Mouse (Mus musculus) CH12.LX (cell line): ENCODE measurements around the gene Il17re. TPM values are rescaled to one million over a fixed set of nuclear protein-coding genes. Genes with fewer than 3 reads are reported as not detected.

Experiments
- DNase-seq: peaks from one replicate; pipeline ENCODE4 v3.0.0-alpha.2; 2013; ENCODE audit errors: extremely low read depth
- H3K27ac ChIP-seq: 2 replicates; pipeline ENCODE4 v1.5.1; 2012; ENCODE audit warnings: low read depth, mild to moderate bottlenecking, control low read depth, moderate library complexity; ENCODE audit not compliant: insufficient read depth
- H3K27me3 ChIP-seq: replicated peaks from 2 replicates; pipeline ENCODE3; 2012; ENCODE audit warnings: inconsistent platforms
- H3K36me3 ChIP-seq, 2 experiments: replicated peaks in 1 of 2; 2 replicates each; pipeline versions ENCODE3 to v1.6.1; 2012; ENCODE audit warnings: inconsistent platforms in 1 of 2, low read length in 1 of 2, mild to moderate bottlenecking in 1 of 2, mixed read lengths in 1 of 2, moderate library complexity in 1 of 2; ENCODE audit not compliant: control insufficient read depth in 1 of 2, insufficient read depth in 1 of 2
- H3K4me1 ChIP-seq, 2 experiments: 2 replicates each; pipeline ENCODE4 v1.6.1; 2012; ENCODE audit warnings: inconsistent platforms in 1 of 2, moderate library complexity in 1 of 2; ENCODE audit not compliant: insufficient read depth in 2 of 2, control insufficient read depth in 1 of 2
- H3K4me2 ChIP-seq: 2 replicates; pipeline ENCODE4 v1.6.1; 2012; ENCODE audit warnings: low read depth, mild to moderate bottlenecking, control low read depth; ENCODE audit not compliant: poor library complexity, insufficient read depth, severe bottlenecking
- H3K4me3 ChIP-seq, 3 experiments: fragments of 150-350 bp in 1 of 3; sonication (generic) in 1 of 3; replicated peaks in 1 of 3; 2 replicates each; pipeline versions ENCODE3 to v1.5.1; 2011 to 2012; ENCODE audit warnings: low read depth in 2 of 3, low read length in 2 of 3, mild to moderate bottlenecking in 2 of 3, moderate library complexity in 2 of 3, control low read depth in 1 of 3, improper control_type of control experiment in 1 of 3, inconsistent platforms in 1 of 3, mixed read lengths in 1 of 3; ENCODE audit not compliant: poor library complexity in 1 of 3
- H3K79me2 ChIP-seq: replicated peaks from 2 replicates; pipeline ENCODE4 v1.6.1; 2012; ENCODE audit warnings: mild to moderate bottlenecking, moderate library complexity; ENCODE audit not compliant: control insufficient read depth, poor library complexity, insufficient read depth, severe bottlenecking; ENCODE audit errors: extremely low read depth
- H3K9ac ChIP-seq: 2 replicates; pipeline ENCODE4 v1.6.1; 2012; ENCODE audit warnings: low read depth, mild to moderate bottlenecking, control low read depth, moderate library complexity; ENCODE audit not compliant: insufficient read depth
- H3K9me3 ChIP-seq: replicated peaks from 2 replicates; pipeline ENCODE3; 2012; ENCODE audit warnings: low read length, inconsistent platforms, mixed read lengths
- BHLHE40 ChIP-seq: IDR thresholded peaks from 2 replicates; pipeline ENCODE4 v1.6.1; 2011; ENCODE audit warnings: mild to moderate bottlenecking, low read depth, low read length, improper control_type of control experiment
- CHD2 ChIP-seq: IDR thresholded peaks from 2 replicates; pipeline ENCODE4 v1.6.1; 2011; ENCODE audit warnings: low read length, improper control_type of control experiment
- E2F4 ChIP-seq: IDR thresholded peaks from 2 replicates; pipeline ENCODE4 v1.6.1; 2011; ENCODE audit warnings: low read depth, low read length, improper control_type of control experiment; ENCODE audit not compliant: insufficient replicate concordance
- EP300 ChIP-seq: IDR thresholded peaks from 2 replicates; pipeline ENCODE4 v1.6.1; 2011; ENCODE audit warnings: low read length, improper control_type of control experiment
- ETS1 ChIP-seq: conservative IDR thresholded peaks from 2 replicates; pipeline ENCODE4 v1.6.1; 2012; ENCODE audit warnings: low read depth, mild to moderate bottlenecking, inconsistent platforms, low read length, improper control_type of control experiment, moderate library complexity
- GABPA ChIP-seq: IDR thresholded peaks from 2 replicates; pipeline ENCODE4 v1.6.1; 2012; ENCODE audit warnings: low read depth, low read length, improper control_type of control experiment, inconsistent platforms; ENCODE audit not compliant: insufficient replicate concordance
- HCFC1 ChIP-seq: IDR thresholded peaks from 2 replicates; pipeline ENCODE4 v1.6.1; 2012; ENCODE audit warnings: low read depth, mild to moderate bottlenecking, inconsistent platforms, low read length, improper control_type of control experiment
- JUN ChIP-seq: IDR thresholded peaks from 2 replicates; pipeline ENCODE4 v1.6.1; 2011; ENCODE audit warnings: low read depth, mild to moderate bottlenecking, low read length, improper control_type of control experiment, moderate library complexity; ENCODE audit not compliant: insufficient read depth
- JUND ChIP-seq: conservative IDR thresholded peaks from 2 replicates; pipeline ENCODE4 v1.6.1; 2011; ENCODE audit warnings: low read depth, low read length, improper control_type of control experiment
- MAFK ChIP-seq: IDR thresholded peaks from 2 replicates; pipeline ENCODE4 v1.6.1; 2011; ENCODE audit warnings: low read length, improper control_type of control experiment; ENCODE audit not compliant: insufficient replicate concordance
- MAX ChIP-seq: IDR thresholded peaks from 2 replicates; pipeline ENCODE4 v1.6.1; 2011; ENCODE audit warnings: low read length, improper control_type of control experiment
- MYC ChIP-seq: IDR thresholded peaks from 2 replicates; pipeline ENCODE4 v1.6.1; 2011; ENCODE audit warnings: low read depth, mild to moderate bottlenecking, improper control_type of control experiment, low read length
- NRF1 ChIP-seq: IDR thresholded peaks from 2 replicates; pipeline ENCODE4 v1.6.1; 2014; ENCODE audit warnings: low read depth, mild to moderate bottlenecking, inconsistent platforms, low read length, improper control_type of control experiment, moderate library complexity
- PAX5 ChIP-seq: IDR thresholded peaks from 2 replicates; pipeline ENCODE4 v1.6.1; 2012; ENCODE audit warnings: low read length, inconsistent platforms, mixed read lengths
- POLR2AphosphoS2 ChIP-seq: IDR thresholded peaks from 2 replicates; pipeline ENCODE4 v1.6.1; 2011; ENCODE audit warnings: low read depth, low read length, improper control_type of control experiment
- RAD21 ChIP-seq: IDR thresholded peaks from 2 replicates; pipeline ENCODE4 v1.6.1; 2011; ENCODE audit warnings: low read depth, mild to moderate bottlenecking, low read length, improper control_type of control experiment, moderate library complexity
- RCOR1 ChIP-seq: conservative IDR thresholded peaks from 2 replicates; pipeline ENCODE4 v1.6.1; 2012; ENCODE audit warnings: low read depth, mild to moderate bottlenecking, inconsistent platforms, low read length, improper control_type of control experiment
- SIN3A ChIP-seq: IDR thresholded peaks from 2 replicates; pipeline ENCODE4 v1.6.1; 2012; ENCODE audit warnings: low read length, improper control_type of control experiment, inconsistent platforms
- SMC3 ChIP-seq: IDR thresholded peaks from 2 replicates; pipeline ENCODE4 v1.6.1; 2011; ENCODE audit warnings: low read depth, low read length, improper control_type of control experiment
- TBP ChIP-seq: conservative IDR thresholded peaks from 2 replicates; pipeline ENCODE4 v1.6.1; 2011; ENCODE audit warnings: low read depth, low read length, improper control_type of control experiment
- TCF12 ChIP-seq: IDR thresholded peaks from 2 replicates; pipeline ENCODE4 v1.6.1; 2014; ENCODE audit warnings: low read depth, mild to moderate bottlenecking, inconsistent platforms, low read length, improper control_type of control experiment
- USF1 ChIP-seq: IDR thresholded peaks from 2 replicates; pipeline ENCODE4 v1.6.1; 2014; ENCODE audit warnings: low read depth, mild to moderate bottlenecking, inconsistent platforms, low read length, improper control_type of control experiment
- ZC3H11A ChIP-seq: IDR thresholded peaks from 2 replicates; pipeline ENCODE4 v1.6.1; 2012; ENCODE audit warnings: low read depth, mild to moderate bottlenecking, inconsistent platforms, low read length, improper control_type of control experiment
- ZKSCAN1 ChIP-seq: IDR thresholded peaks from 2 replicates; pipeline ENCODE4 v1.6.1; 2012; ENCODE audit warnings: low read depth, inconsistent platforms, low read length, improper control_type of control experiment, borderline replicate concordance
- ZMIZ1 ChIP-seq: IDR thresholded peaks from 2 replicates; pipeline ENCODE4 v1.6.1; 2012; ENCODE audit warnings: low read depth, mild to moderate bottlenecking, inconsistent platforms, low read length, improper control_type of control experiment
- ZNF384 ChIP-seq: IDR thresholded peaks from 2 replicates; pipeline ENCODE4 v1.6.1; 2012; ENCODE audit warnings: low read depth, low read length, improper control_type of control experiment, inconsistent platforms
- dilution Hi-C: fragments of 300-500 bp; cut with MboI; formaldehyde crosslinking; loops from 2 replicates; pipeline ENCODE4 v1.14.3; 2020; ENCODE audit warnings: low sequenced_read_pairs; ENCODE audit not compliant: extremely low pct_unique_long_range_greater_than_20kb, extremely low pct_ligation_motif_present
- in situ Hi-C: fragments of 300-500 bp; cut with MboI; formaldehyde crosslinking; loops from 3 replicates; pipeline ENCODE4 v1.14.3; 2019; ENCODE audit warnings: low sequenced_read_pairs, low pct_ligation_motif_present, low pct_unique_long_range_greater_than_20kb, mixed read lengths
- polyA plus RNA-seq: library from polyadenylated mRNA; unstranded; fragments of >175 nt; gene quantifications from 2 replicates; pipeline ENCODE4 v1.2.1, GENCODE M21; 2012; ENCODE audit warnings: low read depth; ENCODE audit not compliant: insufficient read length
- total RNA-seq, 2 experiments: library from RNA; depleted of rRNA; stranded (reverse); fragments of 300-350 nt in 1 of 2; fragments of >200 nt in 1 of 2; gene quantifications; 2 replicates each; pipeline ENCODE4 v1.2.3; 2012 to 2014

Il17re gene
- total and polyA plus RNA-seq, 3 experiments, result 0.13 TPM; not detected in 1

DNA sequence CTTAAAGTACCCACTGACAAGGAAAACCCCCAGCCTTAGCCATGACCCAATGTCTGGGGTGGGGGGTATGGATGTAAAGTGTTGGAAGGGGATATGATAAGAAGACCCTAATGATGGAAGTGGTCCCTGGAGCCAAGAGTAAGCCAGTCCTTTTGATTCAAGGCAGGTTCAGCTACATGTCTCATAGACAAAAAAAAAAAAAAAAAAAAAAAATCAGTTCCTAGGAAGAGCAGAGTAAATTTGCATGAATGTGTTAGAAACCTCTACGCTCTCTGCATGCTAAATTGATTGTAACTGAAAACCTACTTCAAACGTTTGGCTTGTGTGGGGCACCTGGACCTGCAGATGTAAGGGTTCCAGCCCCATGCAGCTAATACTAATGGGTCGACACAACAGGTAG, 26.5 kb upstream of the Il17re start (continued):
- no peak for TF ChIP-seq PAX5
- no peak for TF ChIP-seq CHD2
- TF ChIP-seq EP300, result peak; percentile 47; the same call in 1 of the 2 replicates
- no peak for TF ChIP-seq RAD21
- no peak for TF ChIP-seq MAX

GRCm38 (mm10) chr6:113433661-113434060, 24.6 kb upstream of the Il17re start:
- Histone ChIP-seq H3K4me2 (no peak overlapping the region), H3K27me3 (no peaks in the 10 kb centered on the region), H3K9me3 (no peaks in the 10 kb centered on the region), H3K79me2 (no peaks in the 10 kb centered on the region), H3K36me3 (no peaks in the 10 kb centered on the region), H3K9ac (no peak overlapping the region), H3K4me3 (no peak overlapping the region), H3K4me1 (peaks cover 23 to 48% of the 10 kb centered on the region in 2 experiments), H3K27ac (no peak overlapping the region)
- in situ Hi-C loops (no loop called here), dilution Hi-C loops (no loop called here)
- no peak for DNase-seq
- TF ChIP-seq SIN3A (no peak), MAX (no peak), RAD21 (no peak), NRF1 (no peak), TBP (no peak), MYC (no peak), ZC3H11A (no peak), ETS1 (no peak)

- dilution Hi-C loops, result no loop called here
Observed at GRCm38 (mm10) chr6:113434691-113435090, 23.6 kb upstream of the Il17re start.

More at GRCm38 (mm10) chr6:113434691-113435090, 23.6 kb upstream of the Il17re start:
- in situ Hi-C loops, result no loop called here
- no peak overlapping the region for H3K9ac ChIP-seq
- H3K27me3 ChIP-seq, result no peaks in the 10 kb centered on the region
- no peak overlapping the region for H3K4me2 ChIP-seq
- H3K79me2 ChIP-seq, result no peaks in the 10 kb centered on the region
- TF ChIP-seq HCFC1 (no peak), JUN (no peak), ZNF384 (no peak), ZC3H11A (no peak), RCOR1 (no peak), SIN3A (no peak), TCF12 (no peak), USF1 (no peak), E2F4 (no peak), JUND (no peak), EP300 (no peak), SMC3 (no peak), NRF1 (no peak), POLR2AphosphoS2 (no peak), BHLHE40 (no peak), CHD2 (no peak), GABPA (no peak), ZMIZ1 (no peak), ZKSCAN1 (no peak), MAFK (no peak)
- no peak overlapping the region for H3K4me3 ChIP-seq
- no peak overlapping the region for H3K27ac ChIP-seq
- H3K4me1 ChIP-seq, result peaks cover 23 to 54% of the 10 kb centered on the region in 2 experiments
- DNase-seq, result no peak
- H3K9me3 ChIP-seq, result no peaks in the 10 kb centered on the region
- no peaks in the 10 kb centered on the region for H3K36me3 ChIP-seq
